Mouse (Mus musculus) adrenal gland, adult (tissue): Measurements from ENCODE around the gene Abhd2.

Source experiments
- DNase-seq, 2 experiments: peaks; one replicate each; pipeline ENCODE4 v3.0.0; 2022 to 2023; ENCODE audit warnings: low spot score in 1 of 2; ENCODE audit not compliant: inconsistent age in 2 of 2

Abhd2 gene

DNA sequence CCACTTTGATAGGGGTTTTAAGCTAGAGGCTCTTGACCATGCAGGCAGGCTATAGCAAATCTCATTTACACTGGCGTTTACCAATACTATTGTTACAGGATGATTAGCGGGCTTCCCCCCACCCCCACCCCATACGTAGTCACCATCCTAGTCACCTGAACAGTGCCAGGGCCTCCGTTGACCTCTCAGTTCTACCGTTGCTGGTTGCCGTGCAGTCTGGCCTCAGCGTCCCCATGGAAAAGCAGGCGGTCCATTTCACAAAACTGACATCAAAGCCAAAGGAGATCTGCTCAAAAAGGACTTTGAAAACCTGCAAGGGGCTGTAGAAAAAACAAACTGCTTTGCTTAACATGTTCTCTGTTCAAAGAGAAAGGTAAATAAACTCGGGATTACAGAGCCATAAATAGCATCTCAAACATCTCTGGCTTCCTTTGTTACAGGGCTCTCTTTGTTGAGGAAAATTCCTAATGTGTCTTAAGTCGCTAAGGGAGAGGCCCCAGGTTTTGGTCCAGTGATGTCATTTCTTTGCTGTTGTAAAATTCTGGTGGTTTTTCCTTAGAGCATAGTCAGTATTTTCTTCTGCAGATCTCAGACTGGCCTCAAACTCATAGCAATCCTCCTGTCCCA is 43.2 kb downstream of the Abhd2 start:
- no peak for DNase-seq

- no peak for DNase-seq
Observed at GRCm38 (mm10) chr7:79317576-79317975, 44.6 kb downstream of the Abhd2 start.

DNA sequence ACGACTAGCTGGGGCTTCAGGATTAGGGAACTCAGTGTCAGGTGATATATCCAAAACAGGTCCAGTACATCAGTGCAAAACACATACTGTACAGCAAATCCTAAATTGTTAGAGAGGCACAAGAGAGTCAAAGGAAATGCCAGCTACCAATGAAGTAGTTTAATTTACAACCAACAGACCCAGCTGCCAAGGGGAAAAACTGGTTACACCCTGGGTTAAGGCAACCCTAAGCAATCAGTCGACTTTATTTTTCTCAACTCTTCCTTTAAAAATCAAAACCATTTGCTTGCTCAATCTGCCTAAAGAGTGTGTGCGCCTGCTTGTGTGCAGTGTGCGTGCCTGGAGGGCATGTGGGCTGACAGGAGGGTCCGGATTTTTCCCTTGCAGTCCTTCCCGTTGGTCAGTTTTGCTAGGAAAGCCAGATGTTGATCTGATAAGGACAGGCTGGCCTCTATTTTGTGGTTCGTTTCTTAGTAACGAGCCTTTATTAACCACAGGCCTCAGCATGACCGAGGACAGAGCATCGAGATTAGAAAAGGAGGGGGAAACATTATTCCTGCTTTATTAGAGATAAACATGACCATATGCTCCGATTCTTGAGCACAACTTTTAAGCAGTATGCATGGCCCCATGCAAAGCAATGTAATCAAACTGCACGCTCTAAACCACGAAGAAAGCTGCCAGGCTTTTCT is 45.3 kb downstream of the Abhd2 start:
- peak in 1 of 2 experiments; percentile 68 for DNase-seq

DNA sequence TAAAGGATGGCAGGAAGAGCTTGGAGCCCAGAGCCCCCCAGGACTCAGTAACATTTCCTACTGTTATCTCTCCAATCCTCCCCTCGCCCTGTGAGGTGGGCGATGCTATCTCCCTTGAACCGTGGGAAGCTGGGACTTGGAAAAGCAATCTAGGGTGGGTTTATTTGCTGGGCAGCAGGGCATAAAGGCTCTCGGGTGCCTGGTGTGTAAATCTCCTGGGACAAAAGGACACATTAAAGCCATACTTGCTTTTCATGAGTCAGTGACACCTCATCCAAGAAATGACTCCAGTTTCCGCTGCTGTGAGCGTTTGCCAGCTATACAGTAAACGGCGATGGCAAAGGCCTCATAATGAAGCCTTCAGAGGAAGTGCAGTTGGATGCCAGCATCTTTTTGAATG is 50.9 kb downstream of the Abhd2 start:
- no peak for DNase-seq

DNA sequence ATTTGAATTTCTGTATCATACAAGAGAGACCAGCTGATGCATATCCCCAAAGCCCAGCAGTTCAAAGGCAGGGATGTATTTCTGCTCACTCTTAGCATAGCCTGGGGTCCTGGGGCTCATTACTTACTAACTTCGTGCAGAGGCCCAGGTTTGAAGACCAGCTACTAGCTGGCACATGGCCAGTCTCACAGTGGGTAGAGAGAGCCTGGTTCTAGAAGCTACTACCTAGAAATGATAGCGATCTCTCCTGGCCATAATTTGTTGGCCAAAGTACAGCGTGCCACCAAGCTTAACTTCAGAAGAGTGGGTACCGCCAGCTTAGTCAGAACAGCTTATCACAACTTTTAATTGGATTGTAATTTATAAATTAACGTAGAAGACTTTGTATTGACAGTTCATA is 55.8 kb downstream of the Abhd2 start:
- DNase-seq, result no peak

GRCm38 (mm10) chr7:79331197-79331596 is 58.2 kb downstream of the Abhd2 start:
- no peak for DNase-seq

- no peak for DNase-seq
Observed at GRCm38 (mm10) chr7:79333419-79333818, 60.4 kb downstream of the Abhd2 start.

DNA sequence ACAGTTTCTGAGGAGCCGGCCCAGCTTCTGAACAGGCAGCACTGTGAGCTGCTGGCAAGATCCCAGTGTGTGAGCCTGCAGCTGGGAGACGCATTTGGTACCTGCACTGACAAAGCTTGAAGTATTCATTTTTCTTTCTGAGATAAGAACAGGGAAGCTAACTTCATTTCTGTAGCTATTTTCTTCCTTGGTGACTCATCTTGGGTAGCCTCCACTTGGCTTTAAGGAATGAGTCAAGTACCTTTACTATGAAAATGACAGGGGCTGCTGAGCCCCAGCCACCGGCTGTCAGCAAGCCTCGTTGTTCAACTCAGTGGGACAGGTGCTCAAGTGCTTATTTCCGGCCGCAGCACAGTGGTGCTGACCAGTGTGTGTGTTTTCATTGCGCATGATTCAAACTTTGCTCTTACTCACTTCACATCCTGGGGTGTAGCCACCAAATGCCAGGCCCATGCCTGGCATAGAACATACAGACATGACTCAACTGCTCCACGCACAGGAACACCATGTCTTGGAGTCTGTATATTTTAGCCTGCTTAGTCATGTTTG is 63.4 kb downstream of the Abhd2 start:
- DNase-seq, result peak; percentile 62 to 80

DNA sequence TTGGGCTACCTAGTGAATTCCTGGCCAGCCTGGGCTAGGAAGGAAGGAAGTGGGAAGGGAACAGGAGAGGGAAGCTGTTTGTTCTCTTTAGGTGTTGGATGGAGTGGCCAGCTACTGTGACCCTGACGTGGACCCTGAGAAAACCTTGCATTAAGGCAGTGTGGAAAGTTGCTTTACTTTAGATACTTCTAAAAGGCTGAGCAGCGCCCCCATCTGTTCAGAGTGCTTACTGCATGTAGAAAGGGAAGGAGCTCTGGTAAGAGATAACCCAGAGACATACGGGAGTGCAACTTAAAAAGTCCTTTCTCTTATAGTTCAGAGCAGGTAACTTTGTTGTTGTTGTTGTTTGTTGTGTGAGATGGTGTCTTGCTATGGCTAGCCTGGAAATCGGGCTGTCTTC is 72.9 kb downstream of the Abhd2 start:
- DNase-seq, result peak; percentile 58 to 87

GRCm38 (mm10) chr7:79346555-79347075 is 73.6 kb downstream of the Abhd2 start:
- DNase-seq, result no peak

DNA sequence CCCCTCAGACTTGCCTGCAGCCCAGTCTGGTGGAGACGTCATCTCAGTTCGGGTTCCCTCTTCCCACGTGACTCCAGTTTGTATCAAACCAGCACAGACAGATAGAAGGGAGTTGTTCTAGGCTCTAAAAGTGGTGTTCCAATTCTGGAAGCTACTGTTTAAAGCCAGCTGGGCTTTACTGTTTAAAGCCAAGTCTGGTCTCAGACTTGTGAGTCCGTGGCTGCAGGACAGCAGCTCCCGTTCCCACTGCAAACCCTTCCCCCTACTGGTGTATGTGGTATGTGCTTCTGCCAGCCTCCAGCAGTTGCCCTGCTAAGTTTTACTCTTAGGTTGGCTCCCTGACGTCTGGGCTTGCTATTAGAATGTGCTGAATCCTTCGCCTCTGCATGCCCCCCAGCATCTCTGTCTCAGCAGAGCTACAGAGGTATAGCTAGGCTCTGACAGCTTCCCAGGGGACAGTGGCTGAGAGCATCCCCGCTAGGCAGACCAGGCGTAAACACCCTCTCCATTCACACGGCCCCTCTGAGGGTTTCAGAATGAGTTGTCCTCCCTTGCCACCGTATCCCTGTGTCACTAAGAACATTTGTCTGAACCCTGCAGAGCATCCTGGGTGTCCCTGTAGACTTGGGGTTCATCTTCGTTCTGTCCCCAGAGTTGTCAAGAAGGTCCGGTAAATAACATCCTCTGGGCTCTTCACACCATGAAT is 74.3 kb downstream of the Abhd2 start:
- no peak for DNase-seq

DNA sequence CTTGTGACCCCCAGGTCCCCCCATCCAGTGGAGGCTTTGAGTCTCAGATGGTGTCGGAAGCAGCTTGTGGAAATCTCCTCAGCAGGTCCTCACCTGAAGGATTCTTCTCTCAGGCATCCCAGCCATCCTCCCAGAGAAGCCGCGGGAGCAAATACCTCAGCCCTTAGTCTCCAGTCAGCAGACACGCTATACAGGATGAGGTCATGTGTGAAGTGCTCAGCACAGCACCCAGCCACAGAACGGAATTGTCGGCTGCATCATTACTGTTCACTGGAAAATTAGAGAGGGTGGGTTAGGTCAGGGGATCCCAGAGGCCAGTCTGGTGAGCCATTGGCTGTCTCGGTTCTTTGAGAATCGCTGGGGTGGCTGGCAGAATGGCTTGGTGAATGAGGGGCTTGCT is 75.8 kb downstream of the Abhd2 start:
- DNase-seq, result no peak

- peak; percentile 58 to 88 for DNase-seq
Observed at GRCm38 (mm10) chr7:79349738-79350386, 76.9 kb downstream of the Abhd2 start.

DNA sequence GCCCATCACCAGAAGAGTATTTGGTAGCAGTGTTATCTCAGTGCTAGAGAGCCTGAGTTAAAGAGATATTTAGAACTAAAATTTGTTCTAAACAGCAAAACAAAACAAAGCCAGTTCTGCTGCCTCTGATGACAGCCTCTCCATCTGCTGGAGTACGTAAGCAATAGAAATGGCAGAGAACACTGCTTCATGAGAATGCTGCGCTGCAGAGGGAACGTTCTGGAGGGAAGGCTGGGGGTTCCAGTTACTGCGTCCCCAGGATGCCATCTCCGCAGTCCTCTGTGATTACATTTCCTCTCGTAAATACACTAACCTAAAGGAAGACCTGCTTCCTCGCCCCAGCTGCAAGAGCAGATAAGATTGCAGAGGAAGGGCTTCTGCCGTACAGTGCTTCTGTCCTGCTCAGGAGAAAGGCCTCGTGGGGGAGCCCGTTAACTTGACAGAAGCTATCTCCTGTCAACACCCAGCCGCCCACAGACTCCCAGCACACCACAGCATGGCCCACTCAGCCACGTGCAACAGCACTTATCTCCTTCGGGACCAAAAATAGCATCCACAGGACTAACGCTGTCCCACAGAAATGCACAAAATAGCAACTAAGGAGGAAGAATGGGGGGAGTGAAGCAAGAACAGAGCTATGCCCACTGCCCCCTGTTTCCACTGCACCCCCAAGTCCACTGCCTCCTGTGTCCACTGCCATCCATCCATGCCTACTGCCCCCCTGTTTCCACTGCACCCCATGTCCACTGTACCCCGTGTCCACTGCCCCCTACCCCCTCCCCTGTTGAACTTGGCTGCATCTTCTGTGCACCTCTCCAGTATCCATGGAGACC is 85.6 kb downstream of the Abhd2 start:
- DNase-seq, result peak in 1 of 2 experiments; percentile 12

GRCm38 (mm10) chr7:79359183-79359435 is 86.1 kb downstream of the Abhd2 start:
- peak in 1 of 2 experiments; percentile 21 for DNase-seq

DNA sequence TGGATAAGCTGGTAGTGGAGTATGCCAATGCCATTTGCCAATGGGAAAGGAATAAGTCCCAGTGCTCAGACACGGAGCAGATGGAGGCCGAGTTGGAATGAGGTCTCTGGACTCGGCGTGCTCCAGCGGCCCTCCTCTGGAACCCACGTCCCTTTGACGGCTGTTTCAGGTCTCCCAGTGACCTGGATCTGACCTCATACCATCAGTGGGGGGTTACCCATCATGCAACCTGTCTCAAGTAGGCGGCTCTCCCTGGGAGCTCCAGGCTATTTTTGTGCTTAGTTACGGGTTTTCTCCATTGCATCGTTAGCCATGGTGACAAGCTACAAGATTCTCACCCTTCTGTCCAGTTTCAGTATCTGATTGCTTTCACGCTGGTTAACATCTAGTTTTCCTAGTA is 87.1 kb downstream of the Abhd2 start:
- DNase-seq, result peak in 1 of 2 experiments; percentile 26

DNA sequence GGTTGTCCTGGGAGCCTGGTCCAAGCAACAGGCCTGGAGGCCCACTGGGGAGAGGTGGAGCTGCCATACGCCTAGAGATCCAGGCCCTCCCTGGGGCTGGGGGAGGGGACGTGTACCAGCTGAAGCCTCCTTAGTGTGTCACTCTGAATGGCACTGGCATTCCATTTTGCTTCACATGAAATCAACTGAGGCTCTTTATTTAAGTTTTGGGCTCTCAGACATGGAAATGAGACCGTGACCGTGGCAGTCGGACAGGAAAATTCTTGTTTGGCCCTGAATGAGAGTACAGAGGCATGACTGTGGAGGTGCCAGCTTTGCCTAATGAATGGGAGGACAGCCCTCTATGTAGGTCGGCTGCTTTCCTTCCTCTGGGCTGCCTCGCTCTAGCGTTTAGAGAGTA is 89.2 kb downstream of the Abhd2 start:
- DNase-seq, result peak; percentile 19 to 33

GRCm38 (mm10) chr7:79362830-79363229 is 89.8 kb downstream of the Abhd2 start:
- DNase-seq, result peak; percentile 33 to 51

DNA sequence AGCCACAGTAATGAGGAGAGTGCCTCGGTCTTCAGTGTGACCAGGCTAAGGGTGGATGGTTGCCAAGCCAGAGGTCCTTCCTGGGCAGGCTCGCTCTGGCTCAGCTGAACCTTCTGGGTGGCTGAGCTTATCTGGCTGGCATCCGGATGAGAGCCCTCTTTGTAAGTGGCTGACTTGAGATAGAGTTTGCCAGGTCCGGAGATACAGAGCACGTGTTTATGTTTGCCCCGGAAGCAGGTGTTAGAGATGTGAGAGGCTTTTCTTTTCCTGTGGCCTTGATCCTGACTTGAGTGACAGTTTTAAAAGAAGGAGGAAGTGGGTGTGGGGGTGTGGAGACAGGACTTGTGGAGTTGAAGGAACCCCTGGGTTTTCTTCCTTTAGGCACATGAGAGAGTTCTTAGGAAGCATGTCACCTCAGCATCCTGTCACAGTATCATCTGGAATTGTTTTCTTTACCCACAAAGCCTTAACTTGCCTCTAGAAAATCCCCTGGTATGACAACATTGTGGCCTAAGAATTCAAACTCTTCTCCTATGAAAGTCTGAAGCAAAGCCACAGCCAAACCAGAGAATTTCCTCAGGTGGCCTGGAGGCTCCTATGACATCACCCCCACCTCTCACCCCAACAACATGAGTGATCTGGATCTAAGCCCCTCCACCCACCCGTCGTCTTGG is 90.5 kb downstream of the Abhd2 start:
- DNase-seq, result peak; percentile 64 to 77

DNA sequence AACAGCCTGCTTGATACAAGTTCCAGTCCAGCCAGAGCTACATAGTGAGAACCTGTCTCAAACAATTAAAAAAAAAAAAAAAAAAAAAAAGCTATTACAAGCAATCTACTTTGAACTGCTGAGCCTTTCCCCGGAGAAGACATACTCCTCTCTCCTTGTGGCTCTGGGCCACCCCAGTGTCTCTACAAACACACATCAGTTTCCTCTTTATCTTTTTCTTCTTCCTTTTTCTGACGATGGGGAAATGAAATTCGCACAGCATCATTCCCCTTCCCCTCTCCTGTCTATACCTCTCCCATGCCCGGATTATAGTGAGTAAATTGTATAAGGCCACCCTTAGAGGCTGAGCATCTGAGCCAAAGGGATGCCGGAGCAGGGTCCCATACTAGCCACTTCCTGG is 95.7 kb downstream of the Abhd2 start:
- DNase-seq, result peak in 1 of 2 experiments; percentile 19
